Mouse (Mus musculus): ENCODE measurements around the gene Adrb1. TPM values are rescaled to one million over a fixed set of nuclear protein-coding genes. Genes with fewer than 3 reads are reported as not detected.

The Adrb1 gene
- total and polyA plus RNA-seq, 3 experiments: not detected

- H3K9me3 ChIP-seq (replicated peaks; ENCODE audit: insufficient read depth, low read length): no peaks in the 10 kb centered on the region
- H3K4me1 ChIP-seq (ENCODE audit: control insufficient read depth in 1 of 2, insufficient read depth in 2 of 2, low read length in 2 of 2): peaks cover 0 to 4% of the 10 kb centered on the region in 2 experiments; a peak in 2 of 4 replicates
- H3K79me2 ChIP-seq (ENCODE audit: control insufficient read depth, insufficient read depth, low read length, poor library complexity): no peaks in the 10 kb centered on the region
- no peaks in the 10 kb centered on the region for H3K36me3 ChIP-seq (ENCODE audit: control insufficient read depth in 1 of 2, insufficient read depth in 2 of 2, low read length in 2 of 2)
- peaks cover 3 to 7% of the 10 kb centered on the region in 2 experiments; a peak in 2 of 4 replicates for H3K27me3 ChIP-seq (ENCODE audit: control insufficient read depth in 1 of 2, insufficient read depth in 2 of 2, low read length in 2 of 2)
- DNase-seq (ENCODE audit: low read depth, low spot score): no peak
- H3K4me3 ChIP-seq (ENCODE audit: control insufficient read depth in 1 of 2, insufficient read depth in 1 of 2, low read depth in 2 of 2, low read length in 2 of 2): no peak overlapping the region
- TF ChIP-seq POLR2A (IDR thresholded peaks at IDR 0.05; ENCODE audit: control insufficient read depth in 1 of 2, insufficient read depth in 1 of 2, low read depth in 1 of 2, low read length in 2 of 2, poor library complexity in 1 of 2) (no peak), POLR2AphosphoS2 (IDR thresholded peaks at IDR 0.05; ENCODE audit: low read length) (no peak), ETS1 (IDR thresholded peaks at IDR 0.05; ENCODE audit: low read depth, low read length) (no peak)
- no peak overlapping the region for H3K27ac ChIP-seq (ENCODE audit: control insufficient read depth, low read depth, low read length)
- no peak overlapping the region for H3K9ac ChIP-seq (ENCODE audit: control insufficient read depth, low read depth, low read length, poor library complexity, severe bottlenecking)
These were observed 39.2 kb upstream of the Adrb1 start for GRCm38 (mm10) chr19:56682843-56683242.

DNA sequence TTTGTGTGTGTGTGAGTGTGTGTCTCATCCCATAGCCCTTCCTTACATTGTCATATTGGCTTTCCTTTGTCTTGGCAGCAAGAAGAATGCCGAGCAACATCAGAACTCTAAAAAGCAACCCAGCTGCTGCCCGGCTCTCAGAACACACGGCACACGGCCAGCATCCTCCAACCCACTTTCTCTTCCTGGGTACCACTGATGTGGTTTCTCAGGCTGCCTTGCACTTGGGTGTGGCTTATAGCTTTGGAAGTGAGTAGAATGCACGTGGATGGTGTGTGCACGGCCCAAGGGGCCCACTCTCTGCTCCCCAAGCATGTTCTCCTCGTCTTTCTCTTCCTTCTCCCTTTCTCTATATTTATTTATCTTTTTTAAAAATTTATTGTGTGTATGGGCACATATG is 36.5 kb upstream of the Adrb1 start:
- H3K4me1 ChIP-seq (ENCODE audit: control insufficient read depth in 1 of 2, insufficient read depth in 2 of 2, low read length in 2 of 2): peaks cover 0 to 4% of the 10 kb centered on the region in 2 experiments; a peak in 2 of 4 replicates
- H3K4me3 ChIP-seq (ENCODE audit: control insufficient read depth in 1 of 2, insufficient read depth in 1 of 2, low read depth in 2 of 2, low read length in 2 of 2): no peak overlapping the region
- TF ChIP-seq MAZ (IDR thresholded peaks at IDR 0.05; ENCODE audit: low read depth, low read length): no peak
- no peak for TF ChIP-seq JUND (IDR thresholded peaks at IDR 0.05; ENCODE audit: low read depth, low read length)
- no peak for TF ChIP-seq MYB (IDR thresholded peaks at IDR 0.05; ENCODE audit: low read depth, low read length)
- no peak for DNase-seq (ENCODE audit: low read depth, low spot score)
- no peaks in the 10 kb centered on the region for H3K9me3 ChIP-seq (replicated peaks; ENCODE audit: insufficient read depth, low read length)
- peaks cover 7 to 9% of the 10 kb centered on the region in 2 experiments; a peak in 3 of 4 replicates for H3K27me3 ChIP-seq (ENCODE audit: control insufficient read depth in 1 of 2, insufficient read depth in 2 of 2, low read length in 2 of 2)
- H3K36me3 ChIP-seq (ENCODE audit: control insufficient read depth in 1 of 2, insufficient read depth in 2 of 2, low read length in 2 of 2): no peaks in the 10 kb centered on the region
- H3K79me2 ChIP-seq (ENCODE audit: control insufficient read depth, insufficient read depth, low read length, poor library complexity): no peaks in the 10 kb centered on the region
- no peak overlapping the region for H3K27ac ChIP-seq (ENCODE audit: control insufficient read depth, low read depth, low read length)
- H3K9ac ChIP-seq (ENCODE audit: control insufficient read depth, low read depth, low read length, poor library complexity, severe bottlenecking): no peak overlapping the region

DNA sequence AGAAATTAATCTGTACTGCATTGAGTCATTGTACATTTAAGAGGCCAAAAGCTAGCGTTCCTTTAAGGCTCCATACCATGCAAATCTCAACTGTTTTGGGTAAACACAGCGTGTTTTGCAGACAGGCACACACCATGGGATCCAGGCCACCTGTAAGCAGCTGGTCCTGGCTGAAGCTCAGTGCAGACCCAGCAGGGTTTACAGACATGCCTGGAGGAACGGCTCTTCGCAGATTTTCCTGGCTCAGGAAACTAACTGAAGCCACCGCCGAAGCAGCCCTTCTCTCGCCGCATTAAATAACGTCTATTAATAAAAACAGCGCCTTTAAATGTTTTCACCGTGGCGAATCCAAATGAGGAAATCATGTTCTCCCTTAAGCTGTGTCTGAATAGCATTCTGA is 35.8 kb upstream of the Adrb1 start:
- TF ChIP-seq MXI1 (IDR thresholded peaks at IDR 0.05; ENCODE audit: low read depth, low read length) (no peak), UBTF (IDR thresholded peaks at IDR 0.05; ENCODE audit: borderline replicate concordance, insufficient read depth, low read depth, low read length) (no peak), SIN3A (IDR thresholded peaks at IDR 0.05; ENCODE audit: low read length) (no peak), GATA1 (IDR thresholded peaks at IDR 0.05; ENCODE audit: low read depth, low read length) (no peak), NRF1 (IDR thresholded peaks at IDR 0.05; ENCODE audit: insufficient read depth, low read depth, low read length, poor library complexity, severe bottlenecking) (no peak), TBP (IDR thresholded peaks at IDR 0.05; ENCODE audit: low read depth, low read length) (no peak), USF1 (IDR thresholded peaks at IDR 0.05; ENCODE audit: low read depth, low read length) (no peak), E2F4 (IDR thresholded peaks at IDR 0.05; ENCODE audit: borderline replicate concordance, low read depth, low read length) (no peak), JUND (IDR thresholded peaks at IDR 0.05; ENCODE audit: low read depth, low read length) (no peak), BHLHE40 (IDR thresholded peaks at IDR 0.05; ENCODE audit: borderline replicate concordance, low read depth, low read length) (no peak), POLR2AphosphoS2 (IDR thresholded peaks at IDR 0.05; ENCODE audit: low read length) (no peak), TCF12 (IDR thresholded peaks at IDR 0.05; ENCODE audit: low read depth, low read length) (no peak), POLR2A (IDR thresholded peaks at IDR 0.05; ENCODE audit: control insufficient read depth in 1 of 2, insufficient read depth in 1 of 2, low read depth in 1 of 2, low read length in 2 of 2, poor library complexity in 1 of 2) (no peak), ELF1 (IDR thresholded peaks at IDR 0.05; ENCODE audit: low read depth, low read length) (no peak), MEF2A (IDR thresholded peaks at IDR 0.05; ENCODE audit: extremely low read depth, insufficient replicate concordance, low read depth, low read length, poor library complexity, severe bottlenecking) (no peak), MYB (IDR thresholded peaks at IDR 0.05; ENCODE audit: low read depth, low read length) (no peak), ZKSCAN1 (IDR thresholded peaks at IDR 0.05; ENCODE audit: low read depth, low read length) (no peak), USF2 (IDR thresholded peaks at IDR 0.05; ENCODE audit: borderline replicate concordance in 1 of 2, insufficient read depth in 1 of 2, low read depth in 1 of 2, low read length in 2 of 2) (no peak), EP300 (IDR thresholded peaks at IDR 0.05; ENCODE audit: low read depth in 1 of 2, low read length in 2 of 2) (no peak), ZMIZ1 (IDR thresholded peaks at IDR 0.05; ENCODE audit: low read depth, low read length) (no peak)
- DNase-seq (ENCODE audit: low read depth, low spot score): no peak
- Histone ChIP-seq H3K27ac (ENCODE audit: control insufficient read depth, low read depth, low read length) (no peak overlapping the region), H3K4me3 (ENCODE audit: control insufficient read depth in 1 of 2, insufficient read depth in 1 of 2, low read depth in 2 of 2, low read length in 2 of 2) (no peak overlapping the region), H3K79me2 (ENCODE audit: control insufficient read depth, insufficient read depth, low read length, poor library complexity) (no peaks in the 10 kb centered on the region), H3K36me3 (ENCODE audit: control insufficient read depth in 1 of 2, insufficient read depth in 2 of 2, low read length in 2 of 2) (no peaks in the 10 kb centered on the region), H3K9ac (ENCODE audit: control insufficient read depth, low read depth, low read length, poor library complexity, severe bottlenecking) (no peak overlapping the region), H3K9me3 (replicated peaks; ENCODE audit: insufficient read depth, low read length) (no peaks in the 10 kb centered on the region), H3K4me1 (ENCODE audit: control insufficient read depth in 1 of 2, insufficient read depth in 2 of 2, low read length in 2 of 2) (peaks cover 0 to under 1% of the 10 kb centered on the region in 2 experiments; a peak in 2 of 4 replicates), H3K27me3 (ENCODE audit: control insufficient read depth in 1 of 2, insufficient read depth in 2 of 2, low read length in 2 of 2) (peaks cover 7 to 9% of the 10 kb centered on the region in 2 experiments; a peak in 3 of 4 replicates)

All from MEL (cell line).